ENCODE assay signal across 8 mouse cellular contexts in genomic region chr15:8109782-8110181, GRCm38 (mm10). TPM values are rescaled to one million over a fixed set of nuclear protein-coding genes. Genes with fewer than 3 reads are reported as not detected.
DNase-seq lines count a peak whose midpoint lies in the region; ATAC-seq and TF ChIP-seq lines count a peak whose summit lies in the region.

No protein-coding gene starts in this region.

- no peaks in the 10 kb centered on the region for H3K27me3 ChIP-seq in heart, embryonic 13.5 days (replicated peaks)
- H3K27me3 ChIP-seq in heart, embryonic 16.5 days (ENCODE audit: control insufficient read depth, insufficient read depth, low read length) = no peaks in the 10 kb centered on the region

- 0 out of 2 replicates have a peak overlapping the region, but pooled peaks have one; percentile 77 for H3K27ac ChIP-seq in heart, embryonic 13.5 days (replicated peaks)
- H3K27ac ChIP-seq in ES-E14 (ENCODE audit: insufficient read depth, low read depth, low read length, poor library complexity, severe bottlenecking) (no peak overlapping the region), macrophage (peak overlapping the region; percentile 64)
- no peak overlapping the region for H3K27ac ChIP-seq in heart, embryonic 16.5 days (ENCODE audit: low read length)

- H3K4me2 ChIP-seq in heart, embryonic 13.5 days = peak overlapping the region; percentile 92
- peak overlapping the region; percentile 97 for H3K4me2 ChIP-seq in heart, embryonic 16.5 days (ENCODE audit: low read depth, low read length)

- in situ Hi-C loops in ES-E14 (cut with MboI; ENCODE audit: low sequenced_read_pairs in 2 of 2, unreplicated experiment in 2 of 2) = loop anchor here in 1 of 2 experiments (25.0 kb wide), 1 partner anchor 922 kb away; no protein-coding TSS in a partner anchor

- 2% methylated on average over 8 of the region's 8 CpGs for WGBS in heart, embryonic 13.5 days
- 2% methylated on average over 8 of the region's 8 CpGs for WGBS in heart, embryonic 16.5 days
- WGBS in macrophage (ENCODE audit: missing documents) = 1% methylated on average over 8 of the region's 8 CpGs

- no peaks in the 10 kb centered on the region for H3K9me3 ChIP-seq in heart, embryonic 13.5 days
- no peaks in the 10 kb centered on the region for H3K9me3 ChIP-seq in ES-E14 (ENCODE audit: control insufficient read depth, insufficient read depth, low read depth, low read length)
- H3K9me3 ChIP-seq in heart, embryonic 16.5 days (replicated peaks; ENCODE audit: control insufficient read depth, low read length) = no peaks in the 10 kb centered on the region

- intact Hi-C loops in gastrocnemius, postnatal 14 days (cut with DNase I; ENCODE audit: low total_unique reads) = no loop called here

- ATAC-seq in heart, embryonic 13.5 days (ENCODE audit: extremely low read depth, insufficient number of reproducible peaks, low FRiP score, low TSS enrichment) = no peak
- ATAC-seq in heart, embryonic 16.5 days (replicated peaks; ENCODE audit: extremely low read depth, insufficient read depth, low FRiP score) = no peak
- no peak for ATAC-seq in monocyte, adult 5-6 weeks (replicated peaks; ENCODE audit: insufficient number of reproducible peaks, low FRiP score, low TSS enrichment, poor library complexity, severe bottlenecking)

- H3K9ac ChIP-seq in heart, embryonic 13.5 days = peak overlapping the region; percentile 95
- H3K9ac ChIP-seq in ES-E14 (ENCODE audit: insufficient read depth, low read depth, low read length, poor library complexity, severe bottlenecking) = peak overlapping the region; percentile 98; the same call in 1 of the 2 replicates
- H3K9ac ChIP-seq in heart, embryonic 16.5 days (ENCODE audit: low read length) = peak overlapping the region; percentile 77

- peaks cover 28% of the 10 kb centered on the region for H3K36me3 ChIP-seq in heart, embryonic 13.5 days
- peaks cover 11% of the 10 kb centered on the region for H3K36me3 ChIP-seq in ES-E14 (ENCODE audit: control insufficient read depth, insufficient read depth, low read length, poor library complexity, severe bottlenecking)
- peaks cover 20% of the 10 kb centered on the region for H3K36me3 ChIP-seq in heart, embryonic 16.5 days (ENCODE audit: control insufficient read depth, insufficient read depth)
- peaks cover 11% of the 10 kb centered on the region; the same call in 1 of the 2 replicates for H3K36me3 ChIP-seq in macrophage (ENCODE audit: inconsistent target)

- H3K4me1 ChIP-seq in heart, embryonic 13.5 days = peaks cover 32% of the 10 kb centered on the region
- H3K4me1 ChIP-seq in ES-E14 (ENCODE audit: control insufficient read depth in 2 of 2, insufficient read depth in 2 of 2, low read length in 2 of 2, poor library complexity in 1 of 2) = no peaks in the 10 kb centered on the region; a peak in 1 of 4 replicates
- peaks cover 17% of the 10 kb centered on the region for H3K4me1 ChIP-seq in heart, embryonic 16.5 days (ENCODE audit: control insufficient read depth, insufficient read depth, low read length)

- no peak for DNase-seq in heart, adult 8-10 months (ENCODE audit: low spot score)
- no peak for DNase-seq in ES-E14 (ENCODE audit: low read depth, low spot score)
- no peak for DNase-seq in right cerebral cortex, postnatal 10 days (ENCODE audit: low spot score in 2 of 2)
- DNase-seq in gastrocnemius, postnatal 14 days = no peak

- peak overlapping the region; percentile 93 for H3K4me3 ChIP-seq in heart, embryonic 13.5 days
- H3K4me3 ChIP-seq in ES-E14 (ENCODE audit: insufficient read depth in 1 of 2, low read depth in 1 of 2, low read length in 2 of 2, poor library complexity in 1 of 2, severe bottlenecking in 1 of 2) = peak overlapping the region; percentile 99
- peak overlapping the region; percentile 68 for H3K4me3 ChIP-seq in heart, embryonic 16.5 days (ENCODE audit: low read length)
- peak overlapping the region; percentile 100 for H3K4me3 ChIP-seq in macrophage (ENCODE audit: inconsistent target)

- peaks cover 35% of the 10 kb centered on the region for H3K79me2 ChIP-seq in macrophage (ENCODE audit: inconsistent target)

TF ChIP-seq in ES-E14, 5 proteins besides CTCF, POLR2A, EP300 and RAD21:
- no peak for TF ChIP-seq CHD2 (IDR thresholded peaks at IDR 0.05; ENCODE audit: low read depth, low read length)
- TF ChIP-seq ZNF384 (IDR thresholded peaks at IDR 0.05; ENCODE audit: low read depth, low read length) = no peak
- TF ChIP-seq HCFC1 (IDR thresholded peaks at IDR 0.05; ENCODE audit: borderline replicate concordance, insufficient read depth, low read length) = no peak
- no peak for TF ChIP-seq MAFK (IDR thresholded peaks at IDR 0.05; ENCODE audit: insufficient read depth, low read depth, low read length)
- no peak for TF ChIP-seq ZC3H11A (IDR thresholded peaks at IDR 0.05; ENCODE audit: borderline replicate concordance, low read depth, low read length)

RNA-seq across cellular contexts. Expression of gene Nup155, which starts 0.7 kb away (rescaled TPM):
- polyA plus RNA-seq in heart, embryonic 13.5 days (2015; fragmentation: Nextera tagmentation; extraction: Ambion mirVana) = 10.9 TPM in 2 replicates
- total RNA-seq in heart, adult 8-10 months (2022) = 10 to 100 TPM in 3 of 4 experiments, 1 to 10 TPM in 1; 9.5 to 11.4 (median 10.4) TPM
- total RNA-seq in ES-E14 (2012; rRNA removed) = 133 and 156 TPM in 2 replicates
- 9.4 and 10.1 TPM in 2 replicates for polyA plus RNA-seq in heart, embryonic 16.5 days (2015; fragmentation: Nextera tagmentation; extraction: Ambion mirVana)
- 10 to 100 TPM; 16.4 to 82.0 (median 55.4) TPM for total RNA-seq in macrophage (2018; cell fraction: chromatin; rRNA removed)
- 10 to 100 TPM in 5 of 26 experiments, 1 to 10 TPM in 21; 4.7 to 13.1 (median 9.0) TPM for total RNA-seq in macrophage (2018; cell fraction: cytosol; rRNA removed)
- total RNA-seq in macrophage (2018; cell fraction: nucleus; rRNA removed) = 10 to 100 TPM; 10.9 to 63.8 (median 26.0) TPM
- 7.4 to 17.0 TPM (median 9.2 TPM) in 3 replicates for polyA plus RNA-seq in macrophage (2018)
- total RNA-seq in monocyte, adult 5-6 weeks (2017) = 15.9 to 34.4 TPM (median 29.6 TPM) in 3 replicates
- total RNA-seq in gastrocnemius, postnatal 14 days (2021) = 1 to 10 TPM; 7.9 to 8.9 TPM

RNA-seq across cellular contexts. Expression of gene Wdr70, which starts 10.8 kb away (rescaled TPM):
- 38.7 and 44.9 TPM in 2 replicates for polyA plus RNA-seq in heart, embryonic 13.5 days (2015; fragmentation: Nextera tagmentation; extraction: Ambion mirVana)
- total RNA-seq in heart, adult 8-10 months (2022) = 10 to 100 TPM; 18.8 to 22.6 (median 21.3) TPM
- 39.9 and 45.5 TPM in 2 replicates for total RNA-seq in ES-E14 (2012; rRNA removed)
- polyA plus RNA-seq in heart, embryonic 16.5 days (2015; fragmentation: Nextera tagmentation; extraction: Ambion mirVana) = 37.5 and 37.9 TPM in 2 replicates
- 10 to 100 TPM; 53.1 to 82.7 (median 66.8) TPM for total RNA-seq in macrophage (2018; cell fraction: chromatin; rRNA removed)
- 10 to 100 TPM; 31.9 to 47.2 (median 37.1) TPM for total RNA-seq in macrophage (2018; cell fraction: cytosol; rRNA removed)
- total RNA-seq in macrophage (2018; cell fraction: nucleus; rRNA removed) = 10 to 100 TPM; 33.1 to 62.7 (median 43.1) TPM
- 30.9 to 40.5 TPM (median 35.5 TPM) in 3 replicates for polyA plus RNA-seq in macrophage (2018)
- 38.1 to 46.0 TPM (median 42.8 TPM) in 3 replicates for total RNA-seq in monocyte, adult 5-6 weeks (2017)
- 10 to 100 TPM; 24.5 to 25.7 TPM for total RNA-seq in gastrocnemius, postnatal 14 days (2021)

RNA-seq across cellular contexts. Expression of gene Cplane1, which starts 59.1 kb away (rescaled TPM):
- 3.9 and 4.7 TPM in 2 replicates for polyA plus RNA-seq in heart, embryonic 13.5 days (2015; fragmentation: Nextera tagmentation; extraction: Ambion mirVana)
- total RNA-seq in heart, adult 8-10 months (2022) = 1 to 10 TPM; 4.0 to 4.8 (median 4.4) TPM
- 13.5 and 17.7 TPM in 2 replicates for total RNA-seq in ES-E14 (2012; rRNA removed)
- polyA plus RNA-seq in heart, embryonic 16.5 days (2015; fragmentation: Nextera tagmentation; extraction: Ambion mirVana) = 4.0 and 5.4 TPM in 2 replicates
- 10 to 100 TPM; 21.5 to 90.4 (median 66.0) TPM for total RNA-seq in macrophage (2018; cell fraction: chromatin; rRNA removed)
- total RNA-seq in macrophage (2018; cell fraction: cytosol; rRNA removed) = 1 to 10 TPM; 3.0 to 7.4 (median 5.0) TPM
- 10 to 100 TPM; 13.0 to 51.2 (median 27.4) TPM for total RNA-seq in macrophage (2018; cell fraction: nucleus; rRNA removed)
- polyA plus RNA-seq in macrophage (2018) = 2.9 to 3.2 TPM (median 3.1 TPM) in 3 replicates
- total RNA-seq in monocyte, adult 5-6 weeks (2017) = 3.9 to 11.1 TPM (median 8.4 TPM) in 3 replicates
- total RNA-seq in gastrocnemius, postnatal 14 days (2021) = 1 to 10 TPM; 3.3 to 3.8 TPM

Comparison
In these comparisons a context has a peak if more than half of its experiments do, and no peak if none do; other contexts are left out.
1. H3K27ac ChIP-seq: peak in heart, embryonic 13.5 days (single experiment) and macrophage (single experiment); none in ES-E14 (single experiment) and heart, embryonic 16.5 days (single experiment).
2. Peak in every context shown above with its lines, with median percentiles within 50 percentile points of each other: H3K4me3 ChIP-seq and H3K9ac ChIP-seq.